Mouse (Mus musculus): Measurements from ENCODE around the gene Agbl4. TPM values are rescaled to one million over a fixed set of nuclear protein-coding genes. Genes with fewer than 3 reads are reported as not detected.

Gene Agbl4
- total and polyA plus RNA-seq, 3 experiments: not detected

DNA sequence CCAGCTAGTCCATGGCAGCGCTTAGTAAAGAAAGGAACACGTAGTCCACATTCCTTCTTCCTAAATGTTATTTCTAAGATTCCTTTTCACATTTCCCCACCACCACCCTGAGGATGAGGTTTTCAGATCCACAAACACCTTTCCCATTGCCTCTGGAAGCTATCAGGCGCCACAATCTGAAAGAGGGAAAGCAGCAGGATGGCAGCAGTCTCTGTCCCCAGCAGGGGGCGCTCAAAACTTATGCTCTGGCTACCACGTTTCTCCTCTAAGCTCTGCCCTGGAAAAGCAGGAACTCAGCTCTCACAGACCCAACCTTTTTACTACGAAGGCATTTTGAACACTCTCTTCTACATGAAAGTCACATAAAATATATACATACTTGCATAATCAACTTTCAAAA lies 1290.2 kb downstream of the Agbl4 start:
- peaks cover 0 to 4% of the 10 kb centered on the region in 2 experiments; a peak in 1 of 4 replicates for H3K4me1 ChIP-seq (ENCODE audit: control insufficient read depth in 1 of 2, insufficient read depth in 2 of 2)
- H3K27me3 ChIP-seq (replicated peaks): no peaks in the 10 kb centered on the region
- in situ Hi-C loops (cut with MboI; ENCODE audit: low pct_ligation_motif_present, low pct_unique_long_range_greater_than_20kb, low sequenced_read_pairs): no loop called here
- TF ChIP-seq ELF1 (IDR thresholded peaks at IDR 0.05; ENCODE audit: low read depth, low read length): no peak
- TF ChIP-seq MYC (IDR thresholded peaks at IDR 0.05; ENCODE audit: low read depth, low read length): peak; percentile 85
- TF ChIP-seq E2F4 (IDR thresholded peaks at IDR 0.05; ENCODE audit: insufficient replicate concordance, low read depth, low read length): no peak
- TF ChIP-seq ZMIZ1 (IDR thresholded peaks at IDR 0.05; ENCODE audit: low read depth, low read length): no peak
- no peak for TF ChIP-seq SIN3A (IDR thresholded peaks at IDR 0.05; ENCODE audit: low read length)
- no peak for TF ChIP-seq POLR2A (IDR thresholded peaks at IDR 0.05; ENCODE audit: low read depth, low read length)
- peak; percentile 51; the same call in 1 of the 2 replicates for TF ChIP-seq NELFE (IDR thresholded peaks at IDR 0.05; ENCODE audit: low read depth, low read length)
- no peak for TF ChIP-seq MAFK (IDR thresholded peaks at IDR 0.05; ENCODE audit: insufficient replicate concordance, low read length)
- TF ChIP-seq CHD2 (IDR thresholded peaks at IDR 0.05; ENCODE audit: low read length): no peak
- TF ChIP-seq NRF1 (IDR thresholded peaks at IDR 0.05; ENCODE audit: low read depth, low read length): no peak
- TF ChIP-seq MAX (IDR thresholded peaks at IDR 0.05; ENCODE audit: low read length): peak; percentile 65; the same call in 1 of the 2 replicates
- TF ChIP-seq USF2 (conservative IDR thresholded peaks at IDR 0.05; ENCODE audit: low read depth, low read length): no peak
- peak; percentile 72 for TF ChIP-seq RAD21 (IDR thresholded peaks at IDR 0.05; ENCODE audit: low read depth, low read length)
- TF ChIP-seq ZNF384 (IDR thresholded peaks at IDR 0.05; ENCODE audit: low read depth, low read length): no peak
- TF ChIP-seq RCOR1 (conservative IDR thresholded peaks at IDR 0.05; ENCODE audit: low read depth, low read length): no peak
- TF ChIP-seq ZC3H11A (IDR thresholded peaks at IDR 0.05; ENCODE audit: low read depth, low read length): 0 out of 2 replicates have a peak, but pooled peaks have one; percentile 6
- TF ChIP-seq PAX5 (IDR thresholded peaks at IDR 0.05; ENCODE audit: low read length): no peak
- TF ChIP-seq MXI1 (IDR thresholded peaks at IDR 0.05; ENCODE audit: low read depth, low read length): no peak
- peak; percentile 48; the same call in 1 of the 2 replicates for TF ChIP-seq IRF4 (IDR thresholded peaks at IDR 0.05; ENCODE audit: low read depth, low read length)
- TF ChIP-seq ZKSCAN1 (IDR thresholded peaks at IDR 0.05; ENCODE audit: borderline replicate concordance, low read depth, low read length): no peak
- no peak for TF ChIP-seq JUND (conservative IDR thresholded peaks at IDR 0.05; ENCODE audit: low read depth, low read length)
- no peak for TF ChIP-seq USF1 (IDR thresholded peaks at IDR 0.05; ENCODE audit: low read depth, low read length)
- TF ChIP-seq UBTF (IDR thresholded peaks at IDR 0.05; ENCODE audit: low read depth, low read length): no peak
- no peak for TF ChIP-seq TBP (conservative IDR thresholded peaks at IDR 0.05; ENCODE audit: low read depth, low read length)
- no peak for TF ChIP-seq JUN (IDR thresholded peaks at IDR 0.05; ENCODE audit: insufficient read depth, low read depth, low read length)
- TF ChIP-seq ETS1 (conservative IDR thresholded peaks at IDR 0.05; ENCODE audit: low read depth, low read length): no peak
- TF ChIP-seq BHLHE40 (IDR thresholded peaks at IDR 0.05; ENCODE audit: low read depth, low read length): no peak
- TF ChIP-seq TCF12 (IDR thresholded peaks at IDR 0.05; ENCODE audit: low read depth, low read length): 0 out of 2 replicates have a peak, but pooled peaks have one; percentile 21
- TF ChIP-seq CTCF (conservative IDR thresholded peaks at IDR 0.05 in 1 of 2, IDR thresholded peaks at IDR 0.05 in 1 of 2; ENCODE audit: low read depth in 2 of 2, low read length in 2 of 2): peak; percentile 85 to 88
- no peak for TF ChIP-seq GABPA (IDR thresholded peaks at IDR 0.05; ENCODE audit: insufficient replicate concordance, low read depth, low read length)
- TF ChIP-seq KAT2A (IDR thresholded peaks at IDR 0.05; ENCODE audit: insufficient replicate concordance, low read length): no peak
- TF ChIP-seq POLR2AphosphoS2 (IDR thresholded peaks at IDR 0.05; ENCODE audit: low read depth, low read length): no peak
- no peak for TF ChIP-seq MEF2A (IDR thresholded peaks at IDR 0.05; ENCODE audit: borderline replicate concordance, low read depth, low read length)
- no peak for TF ChIP-seq MAZ (IDR thresholded peaks at IDR 0.05; ENCODE audit: low read depth, low read length)
- peak; percentile 52 for TF ChIP-seq SMC3 (IDR thresholded peaks at IDR 0.05; ENCODE audit: low read depth, low read length)
- TF ChIP-seq CHD1 (IDR thresholded peaks at IDR 0.05; ENCODE audit: low read depth, low read length): no peak
- no peak for TF ChIP-seq EP300 (IDR thresholded peaks at IDR 0.05; ENCODE audit: low read length)
- 0 out of 2 replicates have a peak, but pooled peaks have one; percentile 15 for TF ChIP-seq HCFC1 (IDR thresholded peaks at IDR 0.05; ENCODE audit: low read depth, low read length)
- peak overlapping the region; percentile 96; the same call in 1 of the 2 replicates for H3K4me2 ChIP-seq (ENCODE audit: insufficient read depth, low read depth, poor library complexity, severe bottlenecking)
- no peaks in the 10 kb centered on the region for H3K9me3 ChIP-seq (replicated peaks; ENCODE audit: low read length)
- H3K9ac ChIP-seq (ENCODE audit: insufficient read depth, low read depth): peak overlapping the region; percentile 52
- dilution Hi-C loops (cut with MboI; ENCODE audit: extremely low pct_ligation_motif_present, extremely low pct_unique_long_range_greater_than_20kb, low sequenced_read_pairs): no loop called here
- H3K27ac ChIP-seq (ENCODE audit: insufficient read depth, low read depth): no peak overlapping the region
- peak; percentile 87 for DNase-seq (ENCODE audit: extremely low read depth)
- H3K4me3 ChIP-seq (replicated peaks in 1 of 3; ENCODE audit: low read depth in 2 of 3, low read length in 2 of 3, poor library complexity in 1 of 3): peak overlapping the region; percentile 45 to 50 (median 50)
- H3K79me2 ChIP-seq (replicated peaks; ENCODE audit: control insufficient read depth, extremely low read depth, insufficient read depth, poor library complexity, severe bottlenecking): no peaks in the 10 kb centered on the region
- no peaks in the 10 kb centered on the region for H3K36me3 ChIP-seq (replicated peaks in 1 of 2; ENCODE audit: control insufficient read depth in 1 of 2, insufficient read depth in 1 of 2, low read length in 1 of 2)
